Mouse (Mus musculus) liver, embryonic 14.5 days (tissue): ENCODE measurements around the gene Evx2.

Source experiments
- CTCF ChIP-seq: IDR thresholded peaks from 2 replicates; pipeline ENCODE4 v1.5.1; 2016; ENCODE audit warnings: antibody characterized with exemption, low read depth, control low read depth
- EP300 ChIP-seq: IDR thresholded peaks from 2 replicates; pipeline ENCODE4 v1.6.1; 2016; ENCODE audit warnings: antibody characterized with exemption, low read depth

DNA sequence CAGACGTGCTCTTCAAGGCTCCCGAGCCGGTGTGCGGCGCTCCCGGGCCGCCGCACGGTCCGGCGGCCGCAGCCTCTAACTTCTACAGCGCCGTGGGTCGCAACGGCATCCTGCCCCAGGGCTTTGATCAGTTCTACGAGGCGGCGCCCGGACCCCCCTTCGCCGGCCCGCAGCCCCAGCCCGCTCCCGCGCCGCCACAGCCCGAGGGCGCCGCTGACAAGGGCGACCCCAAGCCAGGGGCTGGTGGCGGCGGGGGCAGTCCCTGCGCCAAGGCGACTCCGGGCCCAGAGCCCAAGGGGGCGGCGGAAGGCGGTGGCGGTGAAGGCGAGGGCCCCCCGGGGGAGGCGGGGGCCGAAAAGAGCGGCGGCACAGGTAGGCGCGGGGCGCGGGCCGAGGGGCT lies 23.4 kb upstream of the Evx2 start:
- TF ChIP-seq EP300, result no peak
- TF ChIP-seq CTCF, result no peak
